Mouse (Mus musculus) kidney, postnatal 4 days (tissue): Measurements from ENCODE around the gene Smarcad1.

ENCODE experiments used
- DNase-seq, 2 experiments: peaks; one replicate each; pipeline ENCODE4 v3.0.0; 2021; ENCODE audit warnings: mixed read lengths in 2 of 2

Smarcad1 gene

DNA sequence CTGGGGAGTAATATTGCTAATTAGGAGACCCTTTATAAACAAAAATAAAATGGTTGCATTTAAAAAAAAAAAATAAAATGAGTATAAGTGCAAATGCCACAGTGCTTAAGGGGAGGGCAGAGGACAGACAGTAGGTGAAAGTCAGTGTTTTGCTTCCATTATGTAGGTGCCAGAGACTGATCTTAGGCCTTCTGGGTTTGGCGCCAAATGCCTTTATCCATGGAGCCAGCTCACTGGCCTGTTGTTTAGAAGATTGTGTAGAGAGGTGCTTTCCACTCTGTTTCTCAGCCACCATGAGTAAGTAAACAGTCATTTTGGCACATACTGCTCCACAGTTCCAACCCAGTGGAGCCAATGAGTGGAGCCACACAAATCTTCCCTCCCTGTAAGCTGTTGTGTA lies 75.2 kb downstream of the Smarcad1 start:
- no peak for DNase-seq

DNA sequence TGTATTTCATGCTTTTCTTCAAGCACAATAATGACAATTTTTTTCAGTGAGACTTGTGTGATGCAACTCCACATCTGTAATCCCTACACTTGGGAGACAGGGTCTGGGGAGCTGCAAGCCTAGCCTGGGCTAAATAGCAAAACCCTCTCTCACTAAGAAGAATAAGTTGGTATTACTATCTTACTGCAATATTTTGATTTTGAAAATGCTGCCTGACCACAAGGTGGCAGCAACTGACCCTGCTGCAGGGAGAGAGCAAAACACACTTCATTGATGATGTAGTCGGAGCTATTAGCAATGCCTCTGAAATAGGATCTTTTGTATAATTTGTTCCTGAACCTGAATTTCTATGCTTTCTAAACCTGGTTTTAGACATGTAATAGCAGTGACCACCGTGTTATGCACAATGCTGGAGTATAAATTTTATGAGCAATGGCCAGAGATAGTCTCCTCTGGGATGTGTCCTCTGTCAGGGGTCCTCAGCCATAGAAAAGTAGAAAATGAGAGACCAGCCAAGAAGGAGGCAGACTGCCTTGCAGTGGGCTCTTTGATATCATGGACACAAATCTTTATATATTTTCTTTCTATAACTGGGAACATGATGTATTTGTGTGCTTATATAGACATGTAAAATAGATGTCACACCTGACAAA lies 83.8 kb downstream of the Smarcad1 start:
- peak; percentile 66 to 67 for DNase-seq

DNA sequence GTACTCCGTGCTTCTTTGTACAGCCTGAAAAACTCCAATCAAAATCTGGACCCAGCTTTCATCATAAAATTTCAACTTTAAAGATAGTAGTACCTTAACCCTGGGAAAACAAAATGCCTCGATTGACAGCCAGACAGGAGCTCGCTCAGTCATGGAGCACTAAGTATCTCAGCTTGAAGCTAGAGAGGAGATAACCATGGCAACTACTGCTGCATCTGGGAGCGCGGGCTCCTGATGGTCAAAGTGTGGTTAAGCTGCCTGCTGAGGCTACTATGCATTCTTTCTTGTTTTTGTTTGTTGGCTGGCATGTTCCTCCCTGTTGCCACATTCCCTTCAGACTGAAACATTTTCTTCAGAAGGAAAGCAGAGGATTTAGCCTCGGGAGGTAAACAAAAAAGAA lies 90.0 kb downstream of the Smarcad1 start:
- DNase-seq, result no peak

DNA sequence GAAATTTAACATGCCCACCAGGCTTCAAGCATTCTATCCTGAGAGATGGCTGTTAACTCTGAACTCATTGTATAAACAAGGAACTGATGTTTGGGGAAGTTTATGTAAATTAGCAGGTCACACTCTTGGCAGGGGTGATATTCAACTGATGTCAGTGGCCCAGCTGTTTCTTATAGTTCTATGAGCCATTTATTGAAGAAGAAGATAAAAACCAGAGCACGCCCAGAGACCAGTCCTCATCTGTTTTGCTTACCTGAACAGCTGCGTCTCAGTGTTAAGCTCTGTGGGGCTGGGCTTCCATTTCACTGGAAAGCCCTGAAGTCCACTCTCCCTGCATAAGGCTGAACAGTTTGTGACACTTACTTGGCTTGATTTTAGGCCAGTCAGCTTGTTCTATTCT lies 95.4 kb downstream of the Smarcad1 start:
- DNase-seq, result no peak

DNA sequence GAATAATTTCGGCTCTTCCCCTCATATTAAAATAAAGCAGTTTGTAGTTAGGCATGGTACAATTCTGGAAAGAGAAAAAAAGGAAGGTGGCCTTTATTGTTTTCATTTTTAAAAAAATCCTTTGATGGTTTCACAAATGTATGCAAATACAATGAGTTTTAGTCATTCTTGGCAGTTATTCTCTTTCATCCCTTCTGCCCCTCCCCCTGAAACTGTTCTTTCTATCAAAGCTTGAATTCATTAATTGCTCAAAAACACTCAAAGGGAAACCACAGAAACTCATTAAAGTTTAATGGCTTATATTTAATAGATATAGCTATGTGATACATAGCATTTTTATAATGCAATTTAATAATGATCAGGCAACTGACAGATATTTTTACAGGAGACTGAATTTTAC lies 95.9 kb downstream of the Smarcad1 start:
- no peak for DNase-seq

DNA sequence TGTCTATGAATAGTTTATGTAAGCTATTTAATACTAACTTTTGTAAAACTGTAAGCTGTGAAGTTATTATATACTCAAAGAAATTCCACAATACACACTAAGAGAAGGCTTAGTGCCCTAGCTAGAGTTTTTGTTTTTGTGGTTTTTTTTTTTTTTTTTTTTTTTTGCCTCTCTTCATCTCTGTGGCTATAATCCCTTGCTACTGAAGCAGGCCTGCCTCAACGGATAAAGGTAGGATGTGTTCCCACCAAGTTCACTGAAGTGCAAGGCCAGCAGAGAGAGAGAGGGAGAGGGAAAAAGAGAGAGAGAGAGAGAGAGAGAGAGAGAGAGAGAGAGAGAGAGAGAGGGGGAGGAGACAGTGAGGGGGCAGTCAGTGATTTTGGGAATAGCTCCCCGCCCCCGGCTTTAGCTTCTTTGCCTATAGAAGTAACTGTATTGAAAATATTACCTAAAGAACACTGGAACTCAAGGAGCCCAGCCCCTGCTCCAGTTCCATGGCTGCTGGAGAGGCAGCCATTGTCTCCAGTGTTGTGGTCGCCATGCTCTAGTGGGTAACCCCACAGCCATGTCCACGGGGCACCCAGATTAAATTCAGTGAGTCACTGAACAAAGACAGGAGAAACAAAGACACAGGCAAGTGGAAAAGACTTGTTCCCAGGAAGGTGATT lies 97.8 kb downstream of the Smarcad1 start:
- DNase-seq, result peak in 1 of 2 experiments; percentile 24

DNA sequence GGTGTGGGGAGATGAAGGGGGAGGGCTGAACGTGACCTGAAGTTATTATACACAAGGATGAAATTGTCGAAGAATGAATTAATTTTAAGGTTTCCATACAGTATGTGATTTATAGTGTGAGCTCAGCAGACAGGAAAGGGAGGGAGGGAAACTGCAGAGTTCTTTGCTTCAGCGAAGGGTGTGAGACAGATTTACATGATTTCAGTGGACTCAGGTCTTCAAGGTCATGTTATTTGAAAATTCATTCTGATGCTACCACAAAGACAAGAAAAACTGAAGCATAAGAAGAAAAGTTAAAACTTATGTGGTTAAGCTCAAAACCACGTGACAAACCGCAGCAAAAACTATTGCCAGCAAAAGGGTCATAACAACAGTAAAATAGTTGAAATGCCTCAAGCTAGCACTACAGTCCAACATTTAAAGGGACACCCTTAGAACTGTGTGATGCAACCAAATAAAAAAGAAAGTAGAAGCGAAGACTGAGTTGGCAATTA lies 98.4 kb downstream of the Smarcad1 start:
- DNase-seq, result peak; percentile 18 to 43

DNA sequence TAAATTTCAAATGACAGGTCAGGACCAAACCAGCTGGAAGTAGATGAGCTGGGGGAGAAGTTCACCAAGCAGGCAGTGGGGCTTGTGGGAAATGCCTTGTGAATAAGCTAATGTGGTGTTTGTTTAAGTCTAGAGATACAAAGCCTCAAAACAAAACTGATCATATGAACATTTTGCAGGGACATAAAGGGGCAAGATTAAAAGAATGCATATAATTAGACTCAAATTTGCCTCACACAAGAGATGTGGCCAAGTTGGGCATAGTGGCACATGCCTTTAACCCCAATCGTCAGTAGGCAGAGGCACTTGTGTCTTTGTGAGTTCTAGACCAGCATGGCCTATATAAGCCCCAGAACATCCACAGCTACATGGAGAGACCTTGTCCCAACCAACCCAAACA lies 99.9 kb downstream of the Smarcad1 start:
- DNase-seq, result no peak

DNA sequence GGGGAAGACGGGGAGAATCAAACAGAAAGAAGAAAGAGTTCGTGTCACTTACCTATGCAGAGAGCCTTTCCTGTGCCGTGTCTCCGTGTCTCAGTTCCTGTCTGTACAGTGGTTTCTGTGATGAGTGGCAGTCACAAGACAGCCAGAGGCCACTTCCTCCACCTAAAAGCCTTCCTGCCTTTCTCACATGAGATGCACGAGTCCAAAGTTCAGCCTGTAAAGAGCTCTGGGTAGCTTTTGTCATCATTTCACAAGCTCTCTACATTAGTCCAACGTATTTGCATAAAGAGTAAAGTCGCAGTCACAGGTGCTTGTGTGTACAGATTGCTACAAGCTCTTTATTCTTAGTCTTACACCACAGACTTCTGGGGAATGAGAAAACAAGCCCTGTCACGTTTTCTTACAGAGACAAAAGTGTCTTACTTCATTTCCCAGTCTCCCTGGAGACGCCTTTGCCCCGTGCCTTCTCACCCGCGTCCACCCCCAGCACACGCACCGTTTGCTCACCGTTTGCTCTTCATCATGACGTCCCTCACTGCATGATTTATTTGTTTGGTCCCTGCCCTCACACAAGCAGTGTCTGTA lies 102.3 kb downstream of the Smarcad1 start, which contains the start of gene Hpgds:
Gene Hpgds (minus strand): TSS at position 288 of the 585 bp plus-strand sequence.
- peak in 1 of 2 experiments; percentile 21 for DNase-seq

DNA sequence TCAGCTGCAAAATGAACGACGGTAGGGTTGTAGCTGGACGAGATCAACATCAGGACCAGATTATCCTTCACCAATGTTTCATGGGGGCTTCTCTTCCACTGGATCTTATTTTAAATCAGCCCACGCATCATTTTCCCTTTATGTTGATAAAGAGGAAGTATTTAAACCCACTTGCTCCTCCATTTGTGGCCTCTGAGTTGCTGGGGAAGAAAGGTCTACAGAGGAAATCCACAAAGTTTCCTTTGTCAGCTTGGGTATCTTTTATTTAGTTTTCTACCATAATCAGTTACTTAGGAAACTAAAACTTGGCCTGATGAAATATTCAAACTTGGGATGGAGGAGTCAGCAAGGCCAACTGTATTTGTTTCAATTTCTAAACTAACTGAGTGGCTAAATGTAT lies 104.0 kb downstream of the Smarcad1 start:
- DNase-seq, result no peak

DNA sequence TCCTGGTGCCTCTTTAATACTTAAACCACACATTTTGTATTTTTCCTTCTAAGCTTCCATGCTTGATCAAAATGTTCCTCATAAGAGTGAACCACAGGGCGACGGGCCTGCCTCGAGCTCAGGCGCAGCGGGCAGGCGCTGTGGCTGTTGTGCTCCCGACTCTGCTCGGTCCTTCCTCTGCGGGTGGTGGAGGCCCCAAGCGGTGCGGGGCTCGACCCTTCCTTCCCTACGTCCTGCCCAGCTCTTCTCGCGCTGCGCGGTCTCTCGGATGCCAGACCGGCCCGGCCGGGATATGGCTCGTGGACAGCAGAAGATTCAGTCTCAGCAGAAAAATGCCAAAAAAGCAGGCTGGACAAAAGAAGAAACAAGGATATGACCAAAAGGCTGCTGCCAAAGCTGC lies 108.3 kb downstream of the Smarcad1 start:
- peak; percentile 21 to 23 for DNase-seq

DNA sequence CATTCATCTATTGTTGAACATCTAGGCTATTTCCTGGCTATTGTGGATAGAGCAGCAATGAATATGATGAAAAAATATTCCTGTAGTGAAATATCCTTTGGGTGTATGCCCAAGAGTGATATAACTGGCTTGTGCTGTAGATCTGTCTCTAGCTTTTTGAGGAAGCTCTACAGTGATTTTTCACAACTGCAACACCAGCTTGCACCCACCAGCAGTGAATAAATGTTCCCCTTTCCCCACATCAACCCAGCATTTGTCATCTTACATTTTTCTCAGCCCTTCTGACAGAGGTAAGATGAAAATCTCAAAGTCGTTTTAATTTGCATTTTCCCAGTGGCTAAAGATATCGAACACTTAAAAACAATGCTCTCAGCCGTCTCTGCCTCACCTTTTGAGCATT lies 111.2 kb downstream of the Smarcad1 start:
- DNase-seq, result no peak

DNA sequence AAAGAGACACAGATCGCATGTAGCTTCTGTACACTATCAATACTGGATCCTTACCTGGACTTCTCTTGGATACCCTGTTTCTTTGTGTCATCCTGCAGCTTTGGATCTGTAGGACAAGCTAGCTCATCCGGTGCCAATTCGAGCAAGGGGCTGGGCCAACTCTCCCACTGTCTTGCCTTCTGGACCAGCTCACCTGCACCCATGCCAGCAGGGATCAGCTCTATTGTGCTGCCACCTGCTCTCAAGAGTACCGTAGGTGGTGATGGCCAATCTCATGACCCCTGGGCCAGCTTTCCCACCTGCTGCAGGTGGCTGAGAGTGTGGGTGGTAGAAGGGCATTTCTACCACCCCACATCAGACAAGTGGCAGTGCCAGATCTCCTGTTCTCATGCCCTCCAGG lies 114.7 kb downstream of the Smarcad1 start:
- no peak for DNase-seq

DNA sequence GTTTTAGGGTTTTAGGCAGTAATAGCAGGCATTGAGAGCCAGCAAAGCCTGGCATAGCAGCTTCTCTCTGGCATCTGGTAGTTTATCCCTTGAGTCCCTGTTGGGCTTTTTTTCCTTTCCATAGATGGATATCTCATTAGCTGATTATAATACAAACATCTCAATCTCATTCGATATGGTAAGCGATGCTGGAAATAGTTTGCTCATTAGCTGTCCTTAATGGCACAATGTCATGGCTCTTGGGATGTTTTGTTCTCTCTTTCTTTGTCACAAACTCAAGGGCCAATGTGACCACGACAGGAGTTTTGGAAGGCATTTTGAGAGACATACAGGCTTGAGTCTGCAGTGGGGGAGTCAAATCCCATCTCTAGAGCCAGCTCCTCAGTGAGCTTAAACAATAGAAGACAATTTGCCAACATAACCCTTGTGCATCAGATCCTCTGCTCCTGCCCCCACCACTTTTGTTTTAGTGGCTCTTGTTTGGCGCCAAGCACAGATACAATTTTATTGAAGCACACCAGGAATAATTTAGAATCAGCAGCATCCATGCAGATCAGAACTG lies 117.1 kb downstream of the Smarcad1 start:
- no peak for DNase-seq

DNA sequence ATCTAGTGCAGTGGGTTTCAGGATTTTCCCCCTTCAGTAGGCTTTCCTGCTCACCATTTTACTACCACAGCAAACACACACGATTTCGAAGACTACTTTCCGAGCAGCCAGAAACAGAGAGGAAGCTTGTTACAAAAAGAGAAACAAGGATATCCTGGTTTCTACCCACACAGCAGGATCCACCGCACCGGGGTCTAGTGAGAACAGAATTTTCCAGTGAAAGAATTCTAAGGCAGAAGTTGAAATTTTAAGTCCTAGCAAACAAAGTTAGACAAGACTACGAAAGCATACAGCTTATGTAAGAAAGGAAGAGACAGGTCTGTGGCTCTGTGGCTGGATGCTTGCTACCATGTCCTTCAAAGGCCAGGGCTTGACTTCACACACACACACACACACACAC lies 121.8 kb downstream of the Smarcad1 start:
- no peak for DNase-seq

DNA sequence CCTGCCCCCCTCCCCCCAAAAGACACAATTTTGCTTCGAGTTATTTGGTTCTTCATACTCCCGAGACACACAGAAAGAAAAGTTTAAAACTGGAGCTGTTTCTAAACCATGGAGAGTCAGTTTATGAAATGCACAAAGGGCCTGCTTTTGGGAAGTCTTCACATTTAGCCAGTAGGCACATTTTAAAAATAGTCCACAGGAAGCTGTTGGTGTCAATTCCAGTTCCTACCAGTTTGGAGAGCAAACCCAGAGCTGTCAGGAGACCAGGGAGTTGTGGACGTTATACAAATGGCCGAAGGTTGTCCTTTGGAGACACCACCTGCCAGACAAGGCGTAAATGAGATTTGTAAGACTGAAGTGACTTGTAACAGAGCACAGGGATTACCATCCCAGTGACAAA lies 122.6 kb downstream of the Smarcad1 start:
- no peak for DNase-seq
